24 mouse cellular contexts compared by ENCODE assay signal in the genomic region with DNA sequence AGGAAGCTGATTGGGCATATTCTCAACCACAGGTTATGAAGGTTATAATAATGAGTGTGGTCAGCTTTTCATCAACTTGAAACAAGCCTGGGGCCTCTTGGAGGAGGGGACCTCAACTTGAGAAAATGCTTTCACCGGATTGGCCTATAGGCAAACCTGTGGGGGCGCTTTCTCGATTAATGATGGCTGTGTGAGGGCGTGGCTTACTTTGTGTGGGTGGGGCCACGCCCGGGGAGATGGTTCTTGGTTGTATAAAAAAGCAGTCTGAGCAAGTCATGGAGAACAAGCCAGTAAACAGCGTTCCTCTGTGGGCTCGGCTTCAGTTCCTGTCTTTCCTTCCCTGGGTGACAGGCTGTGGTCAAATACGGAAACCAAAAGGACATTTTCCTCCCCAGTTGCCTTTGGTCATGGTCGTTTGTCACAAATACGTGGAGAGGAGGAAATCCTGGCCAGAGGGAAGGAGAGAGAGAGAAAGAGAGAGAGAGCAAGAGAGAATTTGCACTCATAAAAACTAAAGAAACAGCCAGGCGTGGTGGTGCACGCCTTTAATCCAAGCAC.
DNase-seq lines count a peak whose midpoint lies in the region; ATAC-seq lines count a peak whose summit lies in the region.
"Had no signal": no experiment of that assay in that cellular context is flagged by ENCODE, and none has a peak within 500 bp of the region (broad histone marks: within the 10 kb centered on the region; RNA-seq: fewer than 3 reads in every experiment).

No protein-coding gene starts in this region.

- intact Hi-C loops in heart, postnatal 10 days (cut with DNase I): no loop called here

- 30% methylated on average over 13 of the region's 13 CpGs for WGBS in liver, embryonic 15.5 days (ENCODE audit: insufficient replicate concordance)
- WGBS in heart, embryonic 12.5 days: 82% methylated on average over 13 of the region's 13 CpGs

- H3K9me3 ChIP-seq in liver, embryonic 15.5 days (replicated peaks): no peaks in the 10 kb centered on the region
- no peaks in the 10 kb centered on the region for H3K9me3 ChIP-seq in heart, embryonic 12.5 days (replicated peaks)
- H3K9me3 ChIP-seq: hindbrain, embryonic 15.5 days; kidney, embryonic 15.5 days; midbrain, embryonic 13.5 days had no signal

- peak overlapping the region; percentile 30 for H3K4me2 ChIP-seq in liver, embryonic 15.5 days
- no peak overlapping the region for H3K4me2 ChIP-seq in heart, embryonic 12.5 days
- H3K4me2 ChIP-seq: heart, embryonic 11.5 days; hindbrain, embryonic 15.5 days; kidney, embryonic 15.5 days; limb, embryonic 12.5 days; midbrain, embryonic 13.5 days had no signal

- H3K36me3 ChIP-seq in liver, embryonic 15.5 days (replicated peaks): no peaks in the 10 kb centered on the region
- no peaks in the 10 kb centered on the region for H3K36me3 ChIP-seq in heart, embryonic 12.5 days
- H3K36me3 ChIP-seq: G1E; hindbrain, embryonic 15.5 days; kidney, embryonic 15.5 days; limb, embryonic 12.5 days; midbrain, embryonic 13.5 days had no signal

- ATAC-seq in liver, embryonic 15.5 days (ENCODE audit: insufficient read depth): no peak
- ATAC-seq in megakaryocyte-erythroid progenitor cell, adult 5-6 weeks (replicated peaks; ENCODE audit: low FRiP score, low TSS enrichment, poor library complexity, severe bottlenecking): 0 out of 2 replicates have a peak, but pooled peaks have one; percentile 42
- ATAC-seq in heart, embryonic 12.5 days (ENCODE audit: insufficient number of reproducible peaks, low FRiP score): no peak
- ATAC-seq: forebrain, embryonic 14.5 days; inflammation-experienced regulatory T-cells, adult 6 months; midbrain, embryonic 13.5 days had no signal

- no peak overlapping the region for H3K9ac ChIP-seq in liver, embryonic 15.5 days
- H3K9ac ChIP-seq in heart, embryonic 12.5 days: no peak overlapping the region
- H3K9ac ChIP-seq: hindbrain, embryonic 15.5 days; kidney, embryonic 15.5 days; limb, embryonic 12.5 days; midbrain, embryonic 13.5 days had no signal

- H3K4me3 ChIP-seq in liver, embryonic 15.5 days (replicated peaks): no peak overlapping the region
- H3K4me3 ChIP-seq in heart, embryonic 12.5 days: no peak overlapping the region
- H3K4me3 ChIP-seq: hindbrain, embryonic 15.5 days; kidney, embryonic 15.5 days; limb, embryonic 12.5 days; midbrain, embryonic 13.5 days had no signal

- peak; percentile 53 for DNase-seq in heart, adult 11 months
- no peak for DNase-seq in heart, postnatal 10 days
- peak; percentile 50 for DNase-seq in liver
- no peak for DNase-seq in adrenal gland, postnatal 4 days (ENCODE audit: low spot score in 2 of 2)
- DNase-seq in kidney, postnatal 10 days: no peak
- DNase-seq: adrenal gland, postnatal 14 days; cerebellum, adult 9-10 months; cerebellum, postnatal 36 days; gastrocnemius, postnatal 14 days; heart, adult 18-20 months; kidney, adult 11 months; lung, adult 18-20 months; lung, postnatal 10 days had no signal

- H3K27ac ChIP-seq in liver, embryonic 15.5 days (replicated peaks): 0 out of 2 replicates have a peak overlapping the region, but pooled peaks have one; percentile 7
- H3K27ac ChIP-seq in heart, embryonic 12.5 days (ENCODE audit: poor library complexity, severe bottlenecking): no peak overlapping the region
- H3K27ac ChIP-seq: hindbrain, embryonic 15.5 days; kidney, embryonic 15.5 days; limb, embryonic 12.5 days; midbrain, embryonic 13.5 days had no signal

- H3K27me3 ChIP-seq in liver, embryonic 15.5 days: no peaks in the 10 kb centered on the region
- no peaks in the 10 kb centered on the region for H3K27me3 ChIP-seq in heart, embryonic 12.5 days (replicated peaks)
- H3K27me3 ChIP-seq: hindbrain, embryonic 15.5 days; kidney, embryonic 15.5 days; limb, embryonic 12.5 days; midbrain, embryonic 13.5 days had no signal

- H3K4me1 ChIP-seq in liver, embryonic 15.5 days (replicated peaks): peaks cover 12% of the 10 kb centered on the region
- H3K4me1 ChIP-seq in heart, embryonic 12.5 days (replicated peaks): peaks cover 3% of the 10 kb centered on the region
- H3K4me1 ChIP-seq: hindbrain, embryonic 15.5 days; kidney, embryonic 15.5 days; limb, embryonic 12.5 days; midbrain, embryonic 13.5 days had no signal

Comparison
In these comparisons a context has a peak if more than half of its experiments do, and no peak if none do; other contexts are left out.
1. DNase-seq: peak in heart, adult 11 months (single experiment) and liver (single experiment); none in heart, postnatal 10 days (0 of 2), adrenal gland, postnatal 4 days (0 of 2) and kidney, postnatal 10 days (single experiment).